Mouse (Mus musculus) CH12.LX (cell line): Measurements from ENCODE around the gene Sptbn1. TPM values are rescaled to one million over a fixed set of nuclear protein-coding genes. Genes with fewer than 3 reads are reported as not detected.
A peak's percentile ranks its signal among the peaks of the same experiment; 100 is the strongest.

Experiments used
- DNase-seq: peaks from one replicate; pipeline ENCODE4 v3.0.0-alpha.2; 2013; ENCODE audit errors: extremely low read depth
- H3K27ac ChIP-seq: 2 replicates; pipeline ENCODE4 v1.5.1; 2012; ENCODE audit warnings: low read depth, mild to moderate bottlenecking, control low read depth, moderate library complexity; ENCODE audit not compliant: insufficient read depth
- H3K27me3 ChIP-seq: replicated peaks from 2 replicates; pipeline ENCODE3; 2012; ENCODE audit warnings: inconsistent platforms
- H3K36me3 ChIP-seq, 2 experiments: replicated peaks in 1 of 2; 2 replicates each; pipeline versions ENCODE3 to v1.6.1; 2012; ENCODE audit warnings: inconsistent platforms in 1 of 2, low read length in 1 of 2, mild to moderate bottlenecking in 1 of 2, mixed read lengths in 1 of 2, moderate library complexity in 1 of 2; ENCODE audit not compliant: control insufficient read depth in 1 of 2, insufficient read depth in 1 of 2
- H3K4me1 ChIP-seq, 2 experiments: 2 replicates each; pipeline ENCODE4 v1.6.1; 2012; ENCODE audit warnings: inconsistent platforms in 1 of 2, moderate library complexity in 1 of 2; ENCODE audit not compliant: insufficient read depth in 2 of 2, control insufficient read depth in 1 of 2
- H3K4me2 ChIP-seq: 2 replicates; pipeline ENCODE4 v1.6.1; 2012; ENCODE audit warnings: low read depth, mild to moderate bottlenecking, control low read depth; ENCODE audit not compliant: poor library complexity, insufficient read depth, severe bottlenecking
- H3K4me3 ChIP-seq, 3 experiments: fragments of 150-350 bp in 1 of 3; sonication (generic) in 1 of 3; replicated peaks in 1 of 3; 2 replicates each; pipeline versions ENCODE3 to v1.5.1; 2011 to 2012; ENCODE audit warnings: low read depth in 2 of 3, low read length in 2 of 3, mild to moderate bottlenecking in 2 of 3, moderate library complexity in 2 of 3, control low read depth in 1 of 3, improper control_type of control experiment in 1 of 3, inconsistent platforms in 1 of 3, mixed read lengths in 1 of 3; ENCODE audit not compliant: poor library complexity in 1 of 3
- H3K79me2 ChIP-seq: replicated peaks from 2 replicates; pipeline ENCODE4 v1.6.1; 2012; ENCODE audit warnings: mild to moderate bottlenecking, moderate library complexity; ENCODE audit not compliant: control insufficient read depth, poor library complexity, insufficient read depth, severe bottlenecking; ENCODE audit errors: extremely low read depth
- H3K9ac ChIP-seq: 2 replicates; pipeline ENCODE4 v1.6.1; 2012; ENCODE audit warnings: low read depth, mild to moderate bottlenecking, control low read depth, moderate library complexity; ENCODE audit not compliant: insufficient read depth
- H3K9me3 ChIP-seq: replicated peaks from 2 replicates; pipeline ENCODE3; 2012; ENCODE audit warnings: low read length, inconsistent platforms, mixed read lengths
- BHLHE40 ChIP-seq: IDR thresholded peaks from 2 replicates; pipeline ENCODE4 v1.6.1; 2011; ENCODE audit warnings: mild to moderate bottlenecking, low read depth, low read length, improper control_type of control experiment
- CHD1 ChIP-seq: IDR thresholded peaks from 2 replicates; pipeline ENCODE4 v1.6.1; 2012; ENCODE audit warnings: low read depth, low read length, improper control_type of control experiment, inconsistent platforms
- CHD2 ChIP-seq: IDR thresholded peaks from 2 replicates; pipeline ENCODE4 v1.6.1; 2011; ENCODE audit warnings: low read length, improper control_type of control experiment
- CTCF ChIP-seq, 2 experiments: IDR thresholded peaks in 1 of 2; conservative IDR thresholded peaks in 1 of 2; 2 replicates each; pipeline ENCODE4 v1.5.1; 2011 to 2012; ENCODE audit warnings: low read depth in 2 of 2, low read length in 2 of 2, improper control_type of control experiment in 1 of 2, inconsistent platforms in 1 of 2, mild to moderate bottlenecking in 1 of 2, moderate library complexity in 1 of 2
- GABPA ChIP-seq: IDR thresholded peaks from 2 replicates; pipeline ENCODE4 v1.6.1; 2012; ENCODE audit warnings: low read depth, low read length, improper control_type of control experiment, inconsistent platforms; ENCODE audit not compliant: insufficient replicate concordance
- HCFC1 ChIP-seq: IDR thresholded peaks from 2 replicates; pipeline ENCODE4 v1.6.1; 2012; ENCODE audit warnings: low read depth, mild to moderate bottlenecking, inconsistent platforms, low read length, improper control_type of control experiment
- JUND ChIP-seq: conservative IDR thresholded peaks from 2 replicates; pipeline ENCODE4 v1.6.1; 2011; ENCODE audit warnings: low read depth, low read length, improper control_type of control experiment
- MAX ChIP-seq: IDR thresholded peaks from 2 replicates; pipeline ENCODE4 v1.6.1; 2011; ENCODE audit warnings: low read length, improper control_type of control experiment
- MEF2A ChIP-seq: IDR thresholded peaks from 2 replicates; pipeline ENCODE4 v1.6.1; 2014; ENCODE audit warnings: low read depth, mild to moderate bottlenecking, inconsistent platforms, low read length, improper control_type of control experiment, borderline replicate concordance
- PAX5 ChIP-seq: IDR thresholded peaks from 2 replicates; pipeline ENCODE4 v1.6.1; 2012; ENCODE audit warnings: low read length, inconsistent platforms, mixed read lengths
- RAD21 ChIP-seq: IDR thresholded peaks from 2 replicates; pipeline ENCODE4 v1.6.1; 2011; ENCODE audit warnings: low read depth, mild to moderate bottlenecking, low read length, improper control_type of control experiment, moderate library complexity
- SIN3A ChIP-seq: IDR thresholded peaks from 2 replicates; pipeline ENCODE4 v1.6.1; 2012; ENCODE audit warnings: low read length, improper control_type of control experiment, inconsistent platforms
- SMC3 ChIP-seq: IDR thresholded peaks from 2 replicates; pipeline ENCODE4 v1.6.1; 2011; ENCODE audit warnings: low read depth, low read length, improper control_type of control experiment
- TBP ChIP-seq: conservative IDR thresholded peaks from 2 replicates; pipeline ENCODE4 v1.6.1; 2011; ENCODE audit warnings: low read depth, low read length, improper control_type of control experiment
- TCF12 ChIP-seq: IDR thresholded peaks from 2 replicates; pipeline ENCODE4 v1.6.1; 2014; ENCODE audit warnings: low read depth, mild to moderate bottlenecking, inconsistent platforms, low read length, improper control_type of control experiment
- UBTF ChIP-seq: IDR thresholded peaks from 2 replicates; pipeline ENCODE4 v1.6.1; 2012; ENCODE audit warnings: low read depth, mild to moderate bottlenecking, inconsistent platforms, low read length, improper control_type of control experiment, moderate library complexity
- USF1 ChIP-seq: IDR thresholded peaks from 2 replicates; pipeline ENCODE4 v1.6.1; 2014; ENCODE audit warnings: low read depth, mild to moderate bottlenecking, inconsistent platforms, low read length, improper control_type of control experiment
- ZC3H11A ChIP-seq: IDR thresholded peaks from 2 replicates; pipeline ENCODE4 v1.6.1; 2012; ENCODE audit warnings: low read depth, mild to moderate bottlenecking, inconsistent platforms, low read length, improper control_type of control experiment
- ZKSCAN1 ChIP-seq: IDR thresholded peaks from 2 replicates; pipeline ENCODE4 v1.6.1; 2012; ENCODE audit warnings: low read depth, inconsistent platforms, low read length, improper control_type of control experiment, borderline replicate concordance
- ZMIZ1 ChIP-seq: IDR thresholded peaks from 2 replicates; pipeline ENCODE4 v1.6.1; 2012; ENCODE audit warnings: low read depth, mild to moderate bottlenecking, inconsistent platforms, low read length, improper control_type of control experiment
- dilution Hi-C: fragments of 300-500 bp; cut with MboI; formaldehyde crosslinking; loops from 2 replicates; pipeline ENCODE4 v1.14.3; 2020; ENCODE audit warnings: low sequenced_read_pairs; ENCODE audit not compliant: extremely low pct_unique_long_range_greater_than_20kb, extremely low pct_ligation_motif_present
- in situ Hi-C: fragments of 300-500 bp; cut with MboI; formaldehyde crosslinking; loops from 3 replicates; pipeline ENCODE4 v1.14.3; 2019; ENCODE audit warnings: low sequenced_read_pairs, low pct_ligation_motif_present, low pct_unique_long_range_greater_than_20kb, mixed read lengths
- polyA plus RNA-seq: library from polyadenylated mRNA; unstranded; fragments of >175 nt; gene quantifications from 2 replicates; pipeline ENCODE4 v1.2.1, GENCODE M21; 2012; ENCODE audit warnings: low read depth; ENCODE audit not compliant: insufficient read length
- total RNA-seq, 2 experiments: library from RNA; depleted of rRNA; stranded (reverse); fragments of 300-350 nt in 1 of 2; fragments of >200 nt in 1 of 2; gene quantifications; 2 replicates each; pipeline ENCODE4 v1.2.3; 2012 to 2014

The Sptbn1 gene
- total and polyA plus RNA-seq, 3 experiments = 38.2 to 54.7 (median 43.7) TPM

DNA sequence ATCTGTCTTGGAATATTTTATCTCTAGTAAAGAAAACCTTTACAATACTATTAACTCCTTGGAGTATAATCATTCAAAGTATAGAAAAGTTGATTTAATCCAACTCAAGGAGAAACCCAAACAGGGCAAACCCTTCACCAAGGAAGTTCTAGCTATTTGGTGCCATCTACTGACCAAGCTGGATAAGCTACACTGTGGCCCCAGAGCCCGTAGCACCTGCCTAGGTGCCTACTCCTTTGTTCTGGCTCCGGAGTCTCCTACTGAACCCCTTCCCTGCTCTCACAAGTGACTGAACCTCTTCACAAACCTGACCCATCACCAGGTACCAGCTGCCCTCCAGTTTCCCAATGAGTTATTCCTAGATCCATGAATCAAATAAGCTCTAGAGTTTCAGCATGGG is 45.3 kb downstream of the Sptbn1 start:
- peak; percentile 58 for DNase-seq

DNA sequence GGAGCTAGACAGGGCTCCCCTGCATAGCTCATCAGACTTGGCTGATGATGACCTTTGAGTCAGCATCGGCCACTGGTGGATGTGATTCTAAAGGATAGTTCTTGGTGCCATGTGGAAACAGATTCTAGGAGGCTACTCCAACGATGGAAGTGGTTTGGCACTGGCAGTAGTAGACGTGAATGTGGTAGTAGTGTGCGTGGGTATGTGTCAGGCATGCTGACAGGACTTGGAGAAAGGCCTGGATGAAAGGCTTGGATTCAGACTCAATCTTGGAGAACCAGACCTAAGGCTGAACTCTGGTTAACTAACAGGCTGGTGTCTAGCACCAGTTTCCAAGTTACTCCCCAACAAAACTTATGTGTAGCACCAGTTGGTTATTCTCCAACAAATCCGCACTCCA is 46.9 kb downstream of the Sptbn1 start:
- Histone ChIP-seq H3K4me3 (no peak overlapping the region), H3K9ac (no peak overlapping the region), H3K27me3 (no peaks in the 10 kb centered on the region), H3K4me1 (peaks cover 0 to 4% of the 10 kb centered on the region in 2 experiments; a peak in 1 of 4 replicates), H3K79me2 (no peaks in the 10 kb centered on the region), H3K27ac (no peak overlapping the region), H3K9me3 (no peaks in the 10 kb centered on the region), H3K36me3 (peaks cover 0 to 1% of the 10 kb centered on the region in 2 experiments), H3K4me2 (no peak overlapping the region)
- TF ChIP-seq UBTF = no peak
- no peak for TF ChIP-seq ZC3H11A
- no peak for TF ChIP-seq SMC3
- no peak for TF ChIP-seq USF1
- no peak for TF ChIP-seq CHD2
- dilution Hi-C loops (no loop called here), in situ Hi-C loops (loop anchor here (25.0 kb wide), 1 partner anchor 509 kb away; no protein-coding TSS in a partner anchor)
- DNase-seq = no peak

More for the DNA sequence above, 45.3 kb downstream of the Sptbn1 start:
- no peaks in the 10 kb centered on the region for H3K9me3 ChIP-seq
- no peaks in the 10 kb centered on the region for H3K79me2 ChIP-seq
- no peak overlapping the region for H3K9ac ChIP-seq
- H3K27me3 ChIP-seq = no peaks in the 10 kb centered on the region
- no peak overlapping the region for H3K4me3 ChIP-seq
- dilution Hi-C loops = no loop called here
- in situ Hi-C loops = loop anchor here (25.0 kb wide), 1 partner anchor 510 kb away; no protein-coding TSS in a partner anchor
- no peak for TF ChIP-seq TCF12
- no peak for TF ChIP-seq TBP
- no peak for TF ChIP-seq MEF2A
- no peak for TF ChIP-seq GABPA
- TF ChIP-seq MAX = no peak
- peak; percentile 97 for TF ChIP-seq RAD21
- TF ChIP-seq SMC3 = peak; percentile 85
- TF ChIP-seq ZC3H11A = peak; percentile 73
- no peak for TF ChIP-seq JUND
- TF ChIP-seq BHLHE40 = no peak
- peak; percentile 43 to 91 for TF ChIP-seq CTCF (conservative IDR thresholded peaks at IDR 0.05 in 1 of 2, IDR thresholded peaks at IDR 0.05 in 1 of 2; ENCODE audit: low read depth in 2 of 2, low read length in 2 of 2)
- peaks cover 0 to 4% of the 10 kb centered on the region in 2 experiments; a peak in 1 of 4 replicates for H3K4me1 ChIP-seq
- no peaks in the 10 kb centered on the region for H3K36me3 ChIP-seq
- no peak overlapping the region for H3K4me2 ChIP-seq
- no peak overlapping the region for H3K27ac ChIP-seq

DNA sequence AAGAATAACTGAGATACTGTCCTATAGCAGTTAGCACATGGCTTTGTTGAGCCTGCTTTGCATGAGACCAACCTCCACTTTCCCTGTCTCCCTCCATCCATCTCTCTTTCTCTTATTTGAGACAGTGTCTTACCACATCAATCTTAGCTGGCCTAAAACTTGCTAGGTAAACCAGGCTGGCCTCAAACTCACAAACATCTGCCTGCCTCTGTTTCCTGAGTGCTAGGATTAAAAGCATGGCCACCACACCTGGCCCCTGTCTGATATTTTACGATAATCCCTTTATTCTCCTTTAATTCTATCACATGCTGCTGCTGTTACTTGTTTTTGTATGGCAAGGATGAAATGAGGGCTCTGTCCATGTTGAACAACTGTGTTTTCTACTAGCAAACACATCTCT is 49.6 kb downstream of the Sptbn1 start:
- no peaks in the 10 kb centered on the region for H3K79me2 ChIP-seq
- H3K9me3 ChIP-seq = no peaks in the 10 kb centered on the region
- in situ Hi-C loops = loop anchor here (25.0 kb wide), 1 partner anchor 506 kb away; no protein-coding TSS in a partner anchor
- H3K36me3 ChIP-seq = peaks cover 0 to 1% of the 10 kb centered on the region in 2 experiments
- TF ChIP-seq HCFC1 (no peak), SIN3A (no peak), RAD21 (no peak), MEF2A (no peak), PAX5 (no peak), ZMIZ1 (no peak), CHD1 (no peak), ZKSCAN1 (no peak)
- no peak overlapping the region for H3K4me3 ChIP-seq
- DNase-seq = no peak
- H3K9ac ChIP-seq = no peak overlapping the region
- no peaks in the 10 kb centered on the region for H3K27me3 ChIP-seq
- no peak overlapping the region for H3K4me2 ChIP-seq
- no peaks in the 10 kb centered on the region for H3K4me1 ChIP-seq
- no peak overlapping the region for H3K27ac ChIP-seq
- dilution Hi-C loops = no loop called here
